Mouse (Mus musculus): ENCODE measurements around the gene Poln.

Gene Poln

GRCm38 (mm10) chr5:33983309-33984121 lies 185.7 kb downstream of the Poln start, which contains the start of gene Gm1673:
TSS of gene Gm1673 (plus strand) at chr5:33983433.
- no peak for DNase-seq (ENCODE audit: low spot score)

- no peak for DNase-seq (ENCODE audit: low spot score)
Measured at GRCm38 (mm10) chr5:33982731-33983259, 186.5 kb downstream of the Poln start.

- DNase-seq (ENCODE audit: low spot score), result no peak
Measured at GRCm38 (mm10) chr5:33976267-33976666, 193.0 kb downstream of the Poln start.

- no peak for DNase-seq (ENCODE audit: low spot score)
Measured at GRCm38 (mm10) chr5:33974736-33975135, 194.5 kb downstream of the Poln start.

- no peak for DNase-seq (ENCODE audit: low spot score)
Measured at GRCm38 (mm10) chr5:33959382-33959781, 209.9 kb downstream of the Poln start.
